Mouse (Mus musculus): ENCODE data around the gene Smim26.

DNA sequence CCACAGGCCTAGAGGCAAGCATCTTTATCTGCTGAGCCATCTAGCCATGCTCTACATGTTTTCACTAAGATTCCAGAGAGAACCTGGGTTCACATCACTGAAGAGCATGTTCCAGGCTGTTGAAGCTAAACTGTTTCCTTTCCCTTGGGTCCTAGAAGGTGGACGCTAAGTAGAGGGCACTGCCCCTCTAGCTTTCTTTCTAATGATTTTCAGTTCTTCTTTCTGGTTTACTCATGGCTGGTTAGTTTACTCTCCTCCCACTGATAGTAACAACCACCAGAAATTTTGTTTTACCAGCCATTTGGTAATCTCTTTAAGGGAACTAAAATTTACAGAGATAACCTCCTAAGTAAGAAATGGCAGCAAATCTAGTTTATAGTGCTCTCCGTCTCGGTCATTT lies 39.9 kb upstream of the Smim26 start:
- TF ChIP-seq POLR2A (IDR thresholded peaks at IDR 0.05; ENCODE audit: insufficient read depth, low read length) (no peak), CTCF (IDR thresholded peaks at IDR 0.05; ENCODE audit: low read depth, low read length) (no peak)

All from ES-Bruce4 (cell line).